Mouse (Mus musculus) lung, adult 2 months (tissue): ENCODE data around the gene Vmn2r74. TPM values are rescaled to one million over a fixed set of nuclear protein-coding genes. Genes with fewer than 3 reads are reported as not detected.

Experiments
- DNase-seq: peaks from one replicate; pipeline ENCODE4 v3.0.0; 2022
- H3K4me1 ChIP-seq: fragments of 200-500 bp; 2 replicates; pipeline ENCODE4 v1.6.1; 2011; ENCODE audit warnings: low read length; ENCODE audit not compliant: control insufficient read depth, insufficient read depth
- H3K4me3 ChIP-seq: fragments of 200-500 bp; replicated peaks from 2 replicates; pipeline ENCODE3; 2011; ENCODE audit warnings: low read depth, mild to moderate bottlenecking, control low read depth, low read length; ENCODE audit errors: extremely low read depth
- CTCF ChIP-seq: fragments of 200-500 bp; IDR thresholded peaks from 2 replicates; pipeline ENCODE4 v1.5.1; 2011; ENCODE audit warnings: mild to moderate bottlenecking, low read length, control low read depth; ENCODE audit not compliant: insufficient read depth
- POLR2A ChIP-seq: fragments of 200-500 bp; IDR thresholded peaks from 2 replicates; pipeline ENCODE4 v1.6.1; 2011; ENCODE audit warnings: low read depth, mild to moderate bottlenecking, control low read depth, low read length, borderline replicate concordance; ENCODE audit errors: extremely low read depth
- WGBS: fragments of 180-500 bp; shearing (Covaris S2); methylation state at CpG from one replicate; pipeline ENCODE4 v1.1.7; 2018; 5-methylcytosine and 5-hydroxymethylcytosine counted together
- polyA plus RNA-seq: library from polyadenylated mRNA; depleted of rRNA; stranded (reverse); fragments of >200 nt; gene quantifications from 2 replicates; pipeline ENCODE4 v1.2.3, GENCODE M21; 2012; rRNA removed

The Vmn2r74 gene
- polyA plus RNA-seq: not detected in 2 replicates

- TF ChIP-seq CTCF: no peak
- TF ChIP-seq POLR2A: no peak
- DNase-seq: no peak
- H3K4me3 ChIP-seq: no peak within 1 kb of the TSS
- H3K4me1 ChIP-seq: no peaks in the 10 kb centered on the region
These were observed at the start of gene Vmn2r74 for GRCm38 (mm10) chr7:85961529-85961928. Gene Vmn2r74, minus strand, starts transcription at chr7:85961629.

- DNase-seq: no peak
- Histone ChIP-seq H3K4me3 (no peak overlapping the region), H3K4me1 (no peaks in the 10 kb centered on the region)
- TF ChIP-seq POLR2A (no peak), CTCF (no peak)
- WGBS: 83% methylated on average over 2 of the region's 2 CpGs
These were observed 46.1 kb upstream of the Vmn2r74 start for GRCm38 (mm10) chr7:86007533-86007932.

Other genes starting within 250 kb of the Vmn2r74 start
- not detected in 2 replicates for gene Vmn2r72, start 206.5 kb downstream of the Vmn2r74 start, polyA plus RNA-seq
- not detected in 2 replicates for gene Vmn2r73, start 85.4 kb downstream of the Vmn2r74 start, polyA plus RNA-seq
- gene Vmn2r75, start 210.1 kb upstream of the Vmn2r74 start, polyA plus RNA-seq: not detected in 2 replicates